Mouse (Mus musculus) neural tube, embryonic 15.5 days (tissue): ENCODE results near the gene Aatk. TPM values are rescaled to one million over a fixed set of nuclear protein-coding genes. Genes with fewer than 3 reads are reported as not detected.

Experiments
- ATAC-seq: fragments of 200-750 bp; cut with Nextera tagmentation; 2 replicates; pipeline ENCODE4 v1.8.0; 2017; ENCODE audit warnings: mild to moderate bottlenecking, moderate TSS enrichment, moderate library complexity; ENCODE audit not compliant: low FRiP score
- H3K27ac ChIP-seq: fragments of 300-500 bp; sonication (generic); replicated peaks from 2 replicates; pipeline ENCODE4 v1.5.1; 2015; ENCODE audit warnings: mild to moderate bottlenecking, inconsistent platforms
- H3K27me3 ChIP-seq: fragments of 300-500 bp; sonication (generic); replicated peaks from 2 replicates; pipeline ENCODE4 v1.6.1; 2015; ENCODE audit warnings: inconsistent platforms
- H3K36me3 ChIP-seq: fragments of 300-500 bp; sonication (generic); 2 replicates; pipeline ENCODE4 v1.6.1; 2015; ENCODE audit warnings: inconsistent platforms
- H3K4me1 ChIP-seq: fragments of 300-500 bp; sonication (generic); 2 replicates; pipeline ENCODE4 v1.6.1; 2015; ENCODE audit warnings: inconsistent platforms
- H3K4me2 ChIP-seq: fragments of 300-500 bp; sonication (generic); 2 replicates; pipeline ENCODE4 v1.6.1; 2015; ENCODE audit warnings: inconsistent platforms, mild to moderate bottlenecking, moderate library complexity
- H3K4me3 ChIP-seq: fragments of 300-500 bp; sonication (generic); replicated peaks from 2 replicates; pipeline ENCODE4 v1.5.1; 2015; ENCODE audit warnings: mild to moderate bottlenecking, inconsistent platforms
- H3K9ac ChIP-seq: fragments of 300-500 bp; sonication (generic); replicated peaks from 2 replicates; pipeline ENCODE4 v1.6.1; 2015; ENCODE audit warnings: mild to moderate bottlenecking, inconsistent platforms
- H3K9me3 ChIP-seq: fragments of 300-500 bp; sonication (generic); replicated peaks from 2 replicates; pipeline ENCODE4 v1.6.1; 2016; ENCODE audit warnings: inconsistent platforms
- WGBS: fragments of 180-500 bp; shearing (Covaris S2); methylation state at CpG from one replicate; pipeline ENCODE4 v1.1.7; 2015; ENCODE audit warnings: mixed read lengths; 5-methylcytosine and 5-hydroxymethylcytosine counted together
- polyA plus RNA-seq: library from polyadenylated mRNA; unstranded; fragments of >200 nt; fragmentation: Nextera tagmentation; extraction: Ambion mirVana; gene quantifications from 2 replicates; pipeline ENCODE4 v1.2.1, GENCODE M21; 2015

Aatk gene
- 38.2 and 46.2 TPM in 2 replicates for polyA plus RNA-seq

GRCm38 (mm10) chr11:120046553-120047191 is at the start of gene Aatk:
Aatk (minus strand) TSS chr11:120047167.
- Histone ChIP-seq H3K4me3 (peak within 1 kb of the TSS; percentile 57), H3K9ac (peak within 1 kb of the TSS; percentile 68), H3K4me1 (peaks cover 75% of the 10 kb centered on the region), H3K36me3 (no peaks in the 10 kb centered on the region), H3K27ac (peak within 1 kb of the TSS; percentile 85), H3K9me3 (no peaks in the 10 kb centered on the region), H3K4me2 (peak within 1 kb of the TSS; percentile 72), H3K27me3 (no peaks in the 10 kb centered on the region)
- WGBS: 2% methylated on average over 51 of the region's 63 CpGs
- peak; percentile 32 for ATAC-seq

GRCm38 (mm10) chr11:120092817-120093591 is 46.0 kb upstream of the Aatk start:
- WGBS: 83% methylated on average over 23 of the region's 23 CpGs
- Histone ChIP-seq H3K9me3 (no peaks in the 10 kb centered on the region), H3K9ac (no peak overlapping the region), H3K4me2 (no peak overlapping the region), H3K27me3 (no peaks in the 10 kb centered on the region), H3K36me3 (peaks cover 46% of the 10 kb centered on the region), H3K4me3 (no peak overlapping the region), H3K4me1 (peaks cover 8% of the 10 kb centered on the region), H3K27ac (no peak overlapping the region)
- ATAC-seq: no peak

- Histone ChIP-seq H3K36me3 (peaks cover 46% of the 10 kb centered on the region), H3K9me3 (no peaks in the 10 kb centered on the region), H3K9ac (no peak overlapping the region), H3K4me3 (no peak overlapping the region), H3K4me1 (peaks cover 9% of the 10 kb centered on the region), H3K27ac (no peak overlapping the region), H3K27me3 (no peaks in the 10 kb centered on the region), H3K4me2 (no peak overlapping the region)
- WGBS: 94% methylated on average over 4 of the region's 4 CpGs
- no peak for ATAC-seq
Observed at GRCm38 (mm10) chr11:120090661-120091060, 43.7 kb upstream of the Aatk start.

GRCm38 (mm10) chr11:120086702-120087152 is 39.8 kb upstream of the Aatk start, which contains the start of gene Cep131:
Cep131 (minus strand) TSS chr11:120086827.
- peak within 1 kb of the TSS; percentile 85 for H3K27ac ChIP-seq
- WGBS: 0% methylated on average over 42 of the region's 42 CpGs
- H3K4me2 ChIP-seq: peak within 1 kb of the TSS; percentile 87
- no peaks in the 10 kb centered on the region for H3K9me3 ChIP-seq
- H3K36me3 ChIP-seq: peaks cover 25% of the 10 kb centered on the region
- ATAC-seq: peak; percentile 98
- peaks cover 17% of the 10 kb centered on the region for H3K4me1 ChIP-seq
- H3K9ac ChIP-seq: peak within 1 kb of the TSS; percentile 78
- H3K27me3 ChIP-seq: no peaks in the 10 kb centered on the region
- H3K4me3 ChIP-seq: peak within 1 kb of the TSS; percentile 63

GRCm38 (mm10) chr11:120085891-120086627 is 39.1 kb upstream of the Aatk start:
- Histone ChIP-seq H3K4me2 (peak overlapping the region; percentile 87), H3K9ac (peak overlapping the region; percentile 78)

GRCm38 (mm10) chr11:120080282-120080681 is 33.3 kb upstream of the Aatk start:
- Histone ChIP-seq H3K4me1 (peaks cover 7% of the 10 kb centered on the region), H3K4me3 (no peak overlapping the region), H3K9me3 (no peaks in the 10 kb centered on the region), H3K27ac (no peak overlapping the region), H3K27me3 (no peaks in the 10 kb centered on the region), H3K36me3 (peaks cover 62% of the 10 kb centered on the region), H3K4me2 (no peak overlapping the region), H3K9ac (no peak overlapping the region)
- 94% methylated on average over 6 of the region's 6 CpGs for WGBS
- ATAC-seq: no peak

More at GRCm38 (mm10) chr11:120085891-120086627, 39.1 kb upstream of the Aatk start:
- H3K4me3 ChIP-seq: peak overlapping the region; percentile 63
- WGBS: under 1% methylated on average over 24 of the region's 25 CpGs
- H3K9me3 ChIP-seq: no peaks in the 10 kb centered on the region
- ATAC-seq: peak; percentile 27
- H3K27me3 ChIP-seq: no peaks in the 10 kb centered on the region
- H3K4me1 ChIP-seq: peaks cover 17% of the 10 kb centered on the region
- peak overlapping the region; percentile 85 for H3K27ac ChIP-seq
- H3K36me3 ChIP-seq: peaks cover 23% of the 10 kb centered on the region

- WGBS: 78% methylated on average over 3 of the region's 3 CpGs
- ATAC-seq: no peak
- no peak overlapping the region for H3K27ac ChIP-seq
- H3K4me2 ChIP-seq: no peak overlapping the region
- no peaks in the 10 kb centered on the region for H3K9me3 ChIP-seq
- no peak overlapping the region for H3K4me3 ChIP-seq
- no peak overlapping the region for H3K9ac ChIP-seq
- no peaks in the 10 kb centered on the region for H3K27me3 ChIP-seq
- peaks cover 73% of the 10 kb centered on the region for H3K36me3 ChIP-seq
- peaks cover 12% of the 10 kb centered on the region for H3K4me1 ChIP-seq
Observed at GRCm38 (mm10) chr11:120076191-120076590, 29.2 kb upstream of the Aatk start.

- Histone ChIP-seq H3K27ac (no peak overlapping the region), H3K9me3 (no peaks in the 10 kb centered on the region), H3K27me3 (no peaks in the 10 kb centered on the region), H3K4me1 (peaks cover 19% of the 10 kb centered on the region), H3K9ac (no peak overlapping the region), H3K4me2 (no peak overlapping the region), H3K4me3 (no peak overlapping the region), H3K36me3 (peaks cover 67% of the 10 kb centered on the region)
- WGBS: 93% methylated on average over 9 of the region's 9 CpGs
- ATAC-seq: no peak
Observed at GRCm38 (mm10) chr11:120072986-120073647, 26.1 kb upstream of the Aatk start.

GRCm38 (mm10) chr11:120071731-120072320 is 24.9 kb upstream of the Aatk start:
- 88% methylated on average over 7 of the region's 7 CpGs for WGBS
- H3K27me3 ChIP-seq: no peaks in the 10 kb centered on the region
- no peak for ATAC-seq
- no peak overlapping the region for H3K27ac ChIP-seq
- no peak overlapping the region for H3K4me3 ChIP-seq
- no peak overlapping the region for H3K4me2 ChIP-seq
- H3K4me1 ChIP-seq: peaks cover 19% of the 10 kb centered on the region
- no peak overlapping the region for H3K9ac ChIP-seq
- H3K9me3 ChIP-seq: no peaks in the 10 kb centered on the region
- peaks cover 70% of the 10 kb centered on the region for H3K36me3 ChIP-seq

- Histone ChIP-seq H3K4me3 (no peak overlapping the region), H3K9me3 (no peaks in the 10 kb centered on the region), H3K4me1 (peaks cover 19% of the 10 kb centered on the region), H3K27ac (no peak overlapping the region), H3K27me3 (no peaks in the 10 kb centered on the region), H3K9ac (no peak overlapping the region), H3K36me3 (peaks cover 65% of the 10 kb centered on the region), H3K4me2 (no peak overlapping the region)
- ATAC-seq: no peak
- WGBS: 21% methylated on average over 12 of the region's 12 CpGs
Observed at GRCm38 (mm10) chr11:120071065-120071464, 24.1 kb upstream of the Aatk start.
